Mouse (Mus musculus) CH12.LX (cell line): ENCODE data around the gene Prr29. TPM values are rescaled to one million over a fixed set of nuclear protein-coding genes. Genes with fewer than 3 reads are reported as not detected.

Source experiments
- DNase-seq: peaks from one replicate; pipeline ENCODE4 v3.0.0-alpha.2; 2013; ENCODE audit errors: extremely low read depth
- H3K27ac ChIP-seq: 2 replicates; pipeline ENCODE4 v1.5.1; 2012; ENCODE audit warnings: low read depth, mild to moderate bottlenecking, control low read depth, moderate library complexity; ENCODE audit not compliant: insufficient read depth
- H3K27me3 ChIP-seq: replicated peaks from 2 replicates; pipeline ENCODE3; 2012; ENCODE audit warnings: inconsistent platforms
- H3K36me3 ChIP-seq, 2 experiments: replicated peaks in 1 of 2; 2 replicates each; pipeline versions ENCODE3 to v1.6.1; 2012; ENCODE audit warnings: inconsistent platforms in 1 of 2, low read length in 1 of 2, mild to moderate bottlenecking in 1 of 2, mixed read lengths in 1 of 2, moderate library complexity in 1 of 2; ENCODE audit not compliant: control insufficient read depth in 1 of 2, insufficient read depth in 1 of 2
- H3K4me1 ChIP-seq, 2 experiments: 2 replicates each; pipeline ENCODE4 v1.6.1; 2012; ENCODE audit warnings: inconsistent platforms in 1 of 2, moderate library complexity in 1 of 2; ENCODE audit not compliant: insufficient read depth in 2 of 2, control insufficient read depth in 1 of 2
- H3K4me2 ChIP-seq: 2 replicates; pipeline ENCODE4 v1.6.1; 2012; ENCODE audit warnings: low read depth, mild to moderate bottlenecking, control low read depth; ENCODE audit not compliant: poor library complexity, insufficient read depth, severe bottlenecking
- H3K4me3 ChIP-seq, 3 experiments: fragments of 150-350 bp in 1 of 3; sonication (generic) in 1 of 3; replicated peaks in 1 of 3; 2 replicates each; pipeline versions ENCODE3 to v1.5.1; 2011 to 2012; ENCODE audit warnings: low read depth in 2 of 3, low read length in 2 of 3, mild to moderate bottlenecking in 2 of 3, moderate library complexity in 2 of 3, control low read depth in 1 of 3, improper control_type of control experiment in 1 of 3, inconsistent platforms in 1 of 3, mixed read lengths in 1 of 3; ENCODE audit not compliant: poor library complexity in 1 of 3
- H3K79me2 ChIP-seq: replicated peaks from 2 replicates; pipeline ENCODE4 v1.6.1; 2012; ENCODE audit warnings: mild to moderate bottlenecking, moderate library complexity; ENCODE audit not compliant: control insufficient read depth, poor library complexity, insufficient read depth, severe bottlenecking; ENCODE audit errors: extremely low read depth
- H3K9ac ChIP-seq: 2 replicates; pipeline ENCODE4 v1.6.1; 2012; ENCODE audit warnings: low read depth, mild to moderate bottlenecking, control low read depth, moderate library complexity; ENCODE audit not compliant: insufficient read depth
- H3K9me3 ChIP-seq: replicated peaks from 2 replicates; pipeline ENCODE3; 2012; ENCODE audit warnings: low read length, inconsistent platforms, mixed read lengths
- BHLHE40 ChIP-seq: IDR thresholded peaks from 2 replicates; pipeline ENCODE4 v1.6.1; 2011; ENCODE audit warnings: mild to moderate bottlenecking, low read depth, low read length, improper control_type of control experiment
- CHD1 ChIP-seq: IDR thresholded peaks from 2 replicates; pipeline ENCODE4 v1.6.1; 2012; ENCODE audit warnings: low read depth, low read length, improper control_type of control experiment, inconsistent platforms
- CHD2 ChIP-seq: IDR thresholded peaks from 2 replicates; pipeline ENCODE4 v1.6.1; 2011; ENCODE audit warnings: low read length, improper control_type of control experiment
- CTCF ChIP-seq, 2 experiments: IDR thresholded peaks in 1 of 2; conservative IDR thresholded peaks in 1 of 2; 2 replicates each; pipeline ENCODE4 v1.5.1; 2011 to 2012; ENCODE audit warnings: low read depth in 2 of 2, low read length in 2 of 2, improper control_type of control experiment in 1 of 2, inconsistent platforms in 1 of 2, mild to moderate bottlenecking in 1 of 2, moderate library complexity in 1 of 2
- E2F4 ChIP-seq: IDR thresholded peaks from 2 replicates; pipeline ENCODE4 v1.6.1; 2011; ENCODE audit warnings: low read depth, low read length, improper control_type of control experiment; ENCODE audit not compliant: insufficient replicate concordance
- ELF1 ChIP-seq: IDR thresholded peaks from 2 replicates; pipeline ENCODE4 v1.6.1; 2014; ENCODE audit warnings: low read depth, mild to moderate bottlenecking, inconsistent platforms, low read length, improper control_type of control experiment
- EP300 ChIP-seq: IDR thresholded peaks from 2 replicates; pipeline ENCODE4 v1.6.1; 2011; ENCODE audit warnings: low read length, improper control_type of control experiment
- ETS1 ChIP-seq: conservative IDR thresholded peaks from 2 replicates; pipeline ENCODE4 v1.6.1; 2012; ENCODE audit warnings: low read depth, mild to moderate bottlenecking, inconsistent platforms, low read length, improper control_type of control experiment, moderate library complexity
- GABPA ChIP-seq: IDR thresholded peaks from 2 replicates; pipeline ENCODE4 v1.6.1; 2012; ENCODE audit warnings: low read depth, low read length, improper control_type of control experiment, inconsistent platforms; ENCODE audit not compliant: insufficient replicate concordance
- HCFC1 ChIP-seq: IDR thresholded peaks from 2 replicates; pipeline ENCODE4 v1.6.1; 2012; ENCODE audit warnings: low read depth, mild to moderate bottlenecking, inconsistent platforms, low read length, improper control_type of control experiment
- IRF4 ChIP-seq: IDR thresholded peaks from 2 replicates; pipeline ENCODE4 v1.6.1; 2014; ENCODE audit warnings: low read depth, mild to moderate bottlenecking, inconsistent platforms, low read length, improper control_type of control experiment
- JUN ChIP-seq: IDR thresholded peaks from 2 replicates; pipeline ENCODE4 v1.6.1; 2011; ENCODE audit warnings: low read depth, mild to moderate bottlenecking, low read length, improper control_type of control experiment, moderate library complexity; ENCODE audit not compliant: insufficient read depth
- JUND ChIP-seq: conservative IDR thresholded peaks from 2 replicates; pipeline ENCODE4 v1.6.1; 2011; ENCODE audit warnings: low read depth, low read length, improper control_type of control experiment
- KAT2A ChIP-seq: IDR thresholded peaks from 2 replicates; pipeline ENCODE4 v1.6.1; 2012; ENCODE audit warnings: low read length, improper control_type of control experiment, inconsistent platforms; ENCODE audit not compliant: insufficient replicate concordance
- MAFK ChIP-seq: IDR thresholded peaks from 2 replicates; pipeline ENCODE4 v1.6.1; 2011; ENCODE audit warnings: low read length, improper control_type of control experiment; ENCODE audit not compliant: insufficient replicate concordance
- MAX ChIP-seq: IDR thresholded peaks from 2 replicates; pipeline ENCODE4 v1.6.1; 2011; ENCODE audit warnings: low read length, improper control_type of control experiment
- MAZ ChIP-seq: IDR thresholded peaks from 2 replicates; pipeline ENCODE4 v1.6.1; 2012; ENCODE audit warnings: low read depth, mild to moderate bottlenecking, inconsistent platforms, low read length, improper control_type of control experiment, moderate library complexity
- MEF2A ChIP-seq: IDR thresholded peaks from 2 replicates; pipeline ENCODE4 v1.6.1; 2014; ENCODE audit warnings: low read depth, mild to moderate bottlenecking, inconsistent platforms, low read length, improper control_type of control experiment, borderline replicate concordance
- MXI1 ChIP-seq: IDR thresholded peaks from 2 replicates; pipeline ENCODE4 v1.6.1; 2011; ENCODE audit warnings: mild to moderate bottlenecking, low read depth, low read length, improper control_type of control experiment
- MYC ChIP-seq: IDR thresholded peaks from 2 replicates; pipeline ENCODE4 v1.6.1; 2011; ENCODE audit warnings: low read depth, mild to moderate bottlenecking, improper control_type of control experiment, low read length
- NELFE ChIP-seq: IDR thresholded peaks from 2 replicates; pipeline ENCODE4 v1.6.1; 2011; ENCODE audit warnings: low read depth, low read length, improper control_type of control experiment
- NRF1 ChIP-seq: IDR thresholded peaks from 2 replicates; pipeline ENCODE4 v1.6.1; 2014; ENCODE audit warnings: low read depth, mild to moderate bottlenecking, inconsistent platforms, low read length, improper control_type of control experiment, moderate library complexity
- POLR2A ChIP-seq: IDR thresholded peaks from 2 replicates; pipeline ENCODE4 v1.6.1; 2011; ENCODE audit warnings: low read depth, mild to moderate bottlenecking, improper control_type of control experiment, low read length
- POLR2AphosphoS2 ChIP-seq: IDR thresholded peaks from 2 replicates; pipeline ENCODE4 v1.6.1; 2011; ENCODE audit warnings: low read depth, low read length, improper control_type of control experiment
- RAD21 ChIP-seq: IDR thresholded peaks from 2 replicates; pipeline ENCODE4 v1.6.1; 2011; ENCODE audit warnings: low read depth, mild to moderate bottlenecking, low read length, improper control_type of control experiment, moderate library complexity
- RCOR1 ChIP-seq: conservative IDR thresholded peaks from 2 replicates; pipeline ENCODE4 v1.6.1; 2012; ENCODE audit warnings: low read depth, mild to moderate bottlenecking, inconsistent platforms, low read length, improper control_type of control experiment
- SIN3A ChIP-seq: IDR thresholded peaks from 2 replicates; pipeline ENCODE4 v1.6.1; 2012; ENCODE audit warnings: low read length, improper control_type of control experiment, inconsistent platforms
- SMC3 ChIP-seq: IDR thresholded peaks from 2 replicates; pipeline ENCODE4 v1.6.1; 2011; ENCODE audit warnings: low read depth, low read length, improper control_type of control experiment
- TBP ChIP-seq: conservative IDR thresholded peaks from 2 replicates; pipeline ENCODE4 v1.6.1; 2011; ENCODE audit warnings: low read depth, low read length, improper control_type of control experiment
- TCF12 ChIP-seq: IDR thresholded peaks from 2 replicates; pipeline ENCODE4 v1.6.1; 2014; ENCODE audit warnings: low read depth, mild to moderate bottlenecking, inconsistent platforms, low read length, improper control_type of control experiment
- UBTF ChIP-seq: IDR thresholded peaks from 2 replicates; pipeline ENCODE4 v1.6.1; 2012; ENCODE audit warnings: low read depth, mild to moderate bottlenecking, inconsistent platforms, low read length, improper control_type of control experiment, moderate library complexity
- USF1 ChIP-seq: IDR thresholded peaks from 2 replicates; pipeline ENCODE4 v1.6.1; 2014; ENCODE audit warnings: low read depth, mild to moderate bottlenecking, inconsistent platforms, low read length, improper control_type of control experiment
- USF2 ChIP-seq: conservative IDR thresholded peaks from 2 replicates; pipeline ENCODE4 v1.6.1; 2011; ENCODE audit warnings: low read depth, low read length, improper control_type of control experiment
- ZC3H11A ChIP-seq: IDR thresholded peaks from 2 replicates; pipeline ENCODE4 v1.6.1; 2012; ENCODE audit warnings: low read depth, mild to moderate bottlenecking, inconsistent platforms, low read length, improper control_type of control experiment
- ZKSCAN1 ChIP-seq: IDR thresholded peaks from 2 replicates; pipeline ENCODE4 v1.6.1; 2012; ENCODE audit warnings: low read depth, inconsistent platforms, low read length, improper control_type of control experiment, borderline replicate concordance
- ZMIZ1 ChIP-seq: IDR thresholded peaks from 2 replicates; pipeline ENCODE4 v1.6.1; 2012; ENCODE audit warnings: low read depth, mild to moderate bottlenecking, inconsistent platforms, low read length, improper control_type of control experiment
- ZNF384 ChIP-seq: IDR thresholded peaks from 2 replicates; pipeline ENCODE4 v1.6.1; 2012; ENCODE audit warnings: low read depth, low read length, improper control_type of control experiment, inconsistent platforms
- dilution Hi-C: fragments of 300-500 bp; cut with MboI; formaldehyde crosslinking; loops from 2 replicates; pipeline ENCODE4 v1.14.3; 2020; ENCODE audit warnings: low sequenced_read_pairs; ENCODE audit not compliant: extremely low pct_unique_long_range_greater_than_20kb, extremely low pct_ligation_motif_present
- in situ Hi-C: fragments of 300-500 bp; cut with MboI; formaldehyde crosslinking; loops from 3 replicates; pipeline ENCODE4 v1.14.3; 2019; ENCODE audit warnings: low sequenced_read_pairs, low pct_ligation_motif_present, low pct_unique_long_range_greater_than_20kb, mixed read lengths
- polyA plus RNA-seq: library from polyadenylated mRNA; unstranded; fragments of >175 nt; gene quantifications from 2 replicates; pipeline ENCODE4 v1.2.1, GENCODE M21; 2012; ENCODE audit warnings: low read depth; ENCODE audit not compliant: insufficient read length
- total RNA-seq, 2 experiments: library from RNA; depleted of rRNA; stranded (reverse); fragments of 300-350 nt in 1 of 2; fragments of >200 nt in 1 of 2; gene quantifications; 2 replicates each; pipeline ENCODE4 v1.2.3; 2012 to 2014

Prr29 gene
- total and polyA plus RNA-seq, 3 experiments = 0.17 to 0.21 TPM; not detected in 1

GRCm38 (mm10) chr11:106387020-106387419 lies 21.7 kb downstream of the Prr29 start (continued):
- no peak for TF ChIP-seq ETS1
- TF ChIP-seq IRF4 = peak; percentile 25; the same call in 1 of the 2 replicates
- no peak for TF ChIP-seq ZKSCAN1
- peak; percentile 84 for TF ChIP-seq ZMIZ1
- TF ChIP-seq, all 38 proteins: peak for 16

DNA sequence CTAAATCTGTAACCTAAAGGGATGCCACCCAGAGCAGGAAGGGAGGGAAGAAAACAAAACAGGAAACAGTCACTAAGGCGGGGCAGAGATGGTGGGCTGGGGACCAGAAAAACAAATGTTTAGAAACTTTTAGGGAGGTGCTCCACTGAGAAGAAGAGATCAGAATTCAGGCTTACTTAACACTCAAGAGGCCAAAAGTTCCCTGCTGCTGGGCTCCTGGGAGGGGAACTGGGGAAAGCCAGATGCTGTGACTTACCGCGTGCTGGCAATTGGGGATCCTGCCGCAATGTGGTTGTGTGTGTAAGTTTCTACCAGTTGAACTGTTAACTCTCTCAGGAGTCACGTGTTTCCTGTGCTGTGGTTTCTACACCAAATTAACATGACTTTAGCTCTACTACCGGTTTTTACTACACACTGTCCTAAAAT lies 22.5 kb downstream of the Prr29 start, which contains the start of gene Icam2:
Icam2 (minus strand) TSS at position 285 of the 426 bp plus-strand sequence.
- peak; percentile 87 for DNase-seq
- Histone ChIP-seq H3K27me3 (no peaks in the 10 kb centered on the region), H3K27ac (peak within 1 kb of the TSS; percentile 91), H3K9ac (peak within 1 kb of the TSS; percentile 97), H3K4me1 (peaks cover 7 to 40% of the 10 kb centered on the region in 2 experiments; a peak in 3 of 4 replicates), H3K4me2 (peak within 1 kb of the TSS; percentile 94), H3K36me3 (peaks cover 5 to 35% of the 10 kb centered on the region in 2 experiments), H3K79me2 (no peaks in the 10 kb centered on the region; the same call in 1 of the 2 replicates), H3K9me3 (no peaks in the 10 kb centered on the region), H3K4me3 (peak within 1 kb of the TSS; percentile 70 to 93 (median 90))
- dilution Hi-C loops = no loop called here
- in situ Hi-C loops = no loop called here
- TF ChIP-seq EP300 (peak; percentile 60; the same call in 1 of the 2 replicates), POLR2AphosphoS2 (no peak), MAX (peak; percentile 98), TBP (peak; percentile 86), ZC3H11A (no peak), IRF4 (0 out of 2 replicates have a peak, but pooled peaks have one; percentile 22), ZMIZ1 (no peak), GABPA (no peak), MAFK (no peak), MYC (peak; percentile 99), USF1 (peak; percentile 85), CHD2 (no peak), NRF1 (no peak), ZNF384 (no peak), CTCF (conservative IDR thresholded peaks at IDR 0.05 in 1 of 2, IDR thresholded peaks at IDR 0.05 in 1 of 2; ENCODE audit: low read depth in 2 of 2, low read length in 2 of 2) (no peak), E2F4 (no peak), BHLHE40 (peak; percentile 97), POLR2A (peak; percentile 90), HCFC1 (peak; percentile 48; the same call in 1 of the 2 replicates), SIN3A (peak; percentile 94), CHD1 (no peak; the same call in 1 of the 2 replicates), JUND (no peak), JUN (no peak), MEF2A (0 out of 2 replicates have a peak, but pooled peaks have one; percentile 36), ZKSCAN1 (no peak), SMC3 (no peak), KAT2A (no peak), UBTF (no peak), USF2 (peak; percentile 89), MXI1 (peak; percentile 93), NELFE (peak; percentile 85), MAZ (no peak; the same call in 1 of the 2 replicates), TCF12 (peak; percentile 63), RAD21 (no peak), ETS1 (peak; percentile 52; the same call in 1 of the 2 replicates), ELF1 (no peak; the same call in none of the 2 replicates), RCOR1 (peak; percentile 35; the same call in 1 of the 2 replicates)
